Comparison of ENCODE assay signal across 11 mouse cellular contexts in genomic region chr7:120729635-120730034, GRCm38 (mm10). TPM values are rescaled to one million over a fixed set of nuclear protein-coding genes. Genes with fewer than 3 reads are reported as not detected.
DNase-seq lines count a peak whose midpoint lies in the region; ATAC-seq lines count a peak whose summit lies in the region.
"Had no signal": no experiment of that assay in that cellular context is flagged by ENCODE, and none has a peak within 500 bp of the region (broad histone marks: within the 10 kb centered on the region; RNA-seq: fewer than 3 reads in every experiment).

No protein-coding gene starts in this region.

- ATAC-seq in midbrain, embryonic 16.5 days: no peak

- no peak overlapping the region for H3K4me2 ChIP-seq in midbrain, embryonic 16.5 days (ENCODE audit: low read length)

- no peaks in the 10 kb centered on the region for H3K9me3 ChIP-seq in midbrain, embryonic 16.5 days (replicated peaks; ENCODE audit: control insufficient read depth, low read length, poor library complexity, severe bottlenecking)

- WGBS in midbrain, embryonic 16.5 days: 90% methylated on average over 5 of the region's 5 CpGs

- no peak overlapping the region for H3K27ac ChIP-seq in midbrain, embryonic 16.5 days (ENCODE audit: low read length)

- peak; percentile 22 for DNase-seq in gastrocnemius, adult 18-20 months (ENCODE audit: low spot score)
- DNase-seq in gastrocnemius, postnatal 25 days: no peak
- DNase-seq in thymus, postnatal 14 days: peak; percentile 15
- no peak for DNase-seq in thymus, adult 18-20 months
- peak; percentile 27 for DNase-seq in induced T-regulatory cell, adult 2 months (ENCODE audit: low read depth)
- peak; percentile 38 for DNase-seq in naive thymus-derived CD4-positive, alpha-beta T cell, adult 2 months (ENCODE audit: low read depth)
- DNase-seq in cerebellum, adult 18-20 months: no peak
- DNase-seq: layer of hippocampus, postnatal 36 days; lung, adult 18-20 months; retina, postnatal 1 day had no signal

- H3K27me3 ChIP-seq in midbrain, embryonic 16.5 days (ENCODE audit: control insufficient read depth, insufficient read depth, low read depth, low read length): no peaks in the 10 kb centered on the region

- H3K9ac ChIP-seq in midbrain, embryonic 16.5 days (ENCODE audit: low read depth, low read length): no peak overlapping the region

- 0 out of 2 replicates have a peak, but pooled peaks cover 4% of the 10 kb centered on the region for H3K4me1 ChIP-seq in midbrain, embryonic 16.5 days (ENCODE audit: control insufficient read depth, insufficient read depth, low read length)

- H3K4me3 ChIP-seq in midbrain, embryonic 16.5 days (ENCODE audit: low read depth, low read length): no peak overlapping the region

- H3K36me3 ChIP-seq in midbrain, embryonic 16.5 days (ENCODE audit: control insufficient read depth, insufficient read depth, low read length): peaks cover 6% of the 10 kb centered on the region; the same call in 1 of the 2 replicates

RNA-seq across cellular contexts. Expression of gene Vwa3a, which starts 9.5 kb away (rescaled TPM):
- under 1 TPM; 0.39 to 0.50 TPM for total RNA-seq in gastrocnemius, adult 18-20 months (2021)
- total RNA-seq in gastrocnemius, postnatal 25 days (2021): under 1 TPM; 0.51 to 0.72 TPM
- polyA plus RNA-seq in midbrain, embryonic 16.5 days (2015; fragmentation: Nextera tagmentation; extraction: Ambion mirVana): 2.1 and 2.3 TPM in 2 replicates

RNA-seq across cellular contexts. Expression of gene Mosmo, which starts 52.2 kb away (rescaled TPM):
- 10 to 100 TPM; 19.9 to 22.6 TPM for total RNA-seq in gastrocnemius, adult 18-20 months (2021)
- 10 to 100 TPM; 20.2 to 20.7 TPM for total RNA-seq in gastrocnemius, postnatal 25 days (2021)
- 11.3 and 11.7 TPM in 2 replicates for polyA plus RNA-seq in midbrain, embryonic 16.5 days (2015; fragmentation: Nextera tagmentation; extraction: Ambion mirVana)

RNA-seq across cellular contexts. Expression of gene Pdzd9, which starts 59.5 kb away (rescaled TPM):
- not detected for total RNA-seq in gastrocnemius, adult 18-20 months (2021)
- not detected for total RNA-seq in gastrocnemius, postnatal 25 days (2021)
- 0.48 and 0.55 TPM in 2 replicates for polyA plus RNA-seq in midbrain, embryonic 16.5 days (2015; fragmentation: Nextera tagmentation; extraction: Ambion mirVana)
- total RNA-seq: layer of hippocampus, postnatal 36 days had no signal

Comparison
In these comparisons a context has a peak if more than half of its experiments do, and no peak if none do; other contexts are left out.
1. DNase-seq: peak in gastrocnemius, adult 18-20 months (single experiment), thymus, postnatal 14 days (single experiment), induced T-regulatory cell, adult 2 months (single experiment) and naive thymus-derived CD4-positive, alpha-beta T cell, adult 2 months (single experiment); none in gastrocnemius, postnatal 25 days (single experiment), thymus, adult 18-20 months (0 of 2) and cerebellum, adult 18-20 months (0 of 2).